Mouse (Mus musculus) layer of hippocampus, adult 8-10 months (tissue): ENCODE results near the gene Pla2g2c. TPM values are rescaled to one million over a fixed set of nuclear protein-coding genes. Genes with fewer than 3 reads are reported as not detected.

Experiments used
- total RNA-seq, 4 experiments: library from RNA; stranded (reverse); gene quantifications; 2 replicates each; pipeline ENCODE4 v1.2.4; 2022

Gene Pla2g2c
- total RNA-seq, 4 experiments from 2014 or later: 0.26 to 0.54 (median 0.32) TPM; not detected in 1

Other genes starting within 250 kb of the Pla2g2c start
- gene Vwa5b1, start 88.9 kb upstream of the Pla2g2c start, total RNA-seq: 1 to 10 TPM; 2.8 to 5.0 (median 3.6) TPM
- 1 to 10 TPM; 1.1 to 1.9 (median 1.5) TPM for gene Ubxn10, start 12.4 kb downstream of the Pla2g2c start, total RNA-seq
- gene Pla2g2f, start 32.8 kb downstream of the Pla2g2c start, total RNA-seq: 1 to 10 TPM in 2 of 4 experiments, under 1 TPM in 2; 0.87 to 2.1 (median 1.1) TPM
- gene Pla2g2d, start 50.9 kb downstream of the Pla2g2c start, total RNA-seq: under 1 TPM; 0.23 to 0.62 (median 0.43) TPM
- gene Pla2g5, start 138.7 kb downstream of the Pla2g2c start, total RNA-seq: 1 to 10 TPM in 2 of 4 experiments, under 1 TPM in 2; 0.94 to 3.0 (median 1.6) TPM
- gene Gm13030, start 149.2 kb downstream of the Pla2g2c start, total RNA-seq: not detected
- not detected for gene Pla2g2e, start 153.2 kb downstream of the Pla2g2c start, total RNA-seq
- gene Otud3, start 189.2 kb downstream of the Pla2g2c start, total RNA-seq: 10 to 100 TPM; 10.2 to 13.0 (median 12.3) TPM
- not detected for gene Rnf186, start 242.3 kb downstream of the Pla2g2c start, total RNA-seq
- 1 to 10 TPM; 2.3 to 5.4 (median 4.1) TPM for gene Tmco4, start 248.1 kb downstream of the Pla2g2c start, total RNA-seq